Mouse (Mus musculus) megakaryocyte, embryonic 14.5 days (primary cell): Measurements from ENCODE around the gene Cbx8. TPM values are rescaled to one million over a fixed set of nuclear protein-coding genes. Genes with fewer than 3 reads are reported as not detected.

ENCODE experiments used
- H3K27me3 ChIP-seq: replicated peaks from 2 replicates; pipeline ENCODE3; 2012; ENCODE audit warnings: inconsistent platforms
- H3K36me3 ChIP-seq: replicated peaks from 2 replicates; pipeline ENCODE3; 2012; ENCODE audit warnings: low read length, inconsistent platforms, mixed read lengths
- H3K4me1 ChIP-seq: 2 replicates; pipeline ENCODE4 v1.6.1; 2012; ENCODE audit warnings: inconsistent platforms
- H3K4me3 ChIP-seq: replicated peaks from 2 replicates; pipeline ENCODE3; 2012; ENCODE audit warnings: moderate library complexity, mild to moderate bottlenecking, inconsistent platforms
- H3K9me3 ChIP-seq: 2 replicates; pipeline ENCODE4 v1.6.1; 2012; ENCODE audit warnings: inconsistent platforms
- FLI1 ChIP-seq: IDR thresholded peaks from 2 replicates; pipeline ENCODE4 v1.6.1; 2012; ENCODE audit warnings: low read length, inconsistent platforms, mixed read lengths
- GATA1 ChIP-seq: IDR thresholded peaks from 3 replicates; pipeline ENCODE4 v1.6.1; 2012; ENCODE audit warnings: mixed read lengths, low read length, inconsistent platforms, borderline replicate concordance
- polyA plus RNA-seq: library from polyadenylated mRNA; stranded (reverse); fragments of >175 nt; gene quantifications from 2 replicates; pipeline ENCODE4 v1.2.3, GENCODE M21; 2012; ENCODE audit warnings: low replicate concordance; ENCODE audit not compliant: insufficient read depth

The Cbx8 gene
- polyA plus RNA-seq, 1 experiment: 2.7 TPM

GRCm38 (mm10) chr11:119047261-119048132, 6.7 kb upstream of the Cbx8 start:
- Histone ChIP-seq H3K4me3 (peak overlapping the region; percentile 24), H3K27me3 (peaks cover 100% of the 10 kb centered on the region), H3K4me1 (peaks cover 72% of the 10 kb centered on the region), H3K9me3 (0 out of 2 replicates have a peak, but pooled peaks cover 3% of the 10 kb centered on the region), H3K36me3 (no peaks in the 10 kb centered on the region)
- TF ChIP-seq FLI1: no peak
- TF ChIP-seq GATA1: no peak

- peak overlapping the region; percentile 82 for H3K4me3 ChIP-seq
- H3K4me1 ChIP-seq: peaks cover 73% of the 10 kb centered on the region
- TF ChIP-seq FLI1 (no peak), GATA1 (no peak)
- H3K36me3 ChIP-seq: no peaks in the 10 kb centered on the region
- H3K27me3 ChIP-seq: peaks cover 100% of the 10 kb centered on the region
- 0 out of 2 replicates have a peak, but pooled peaks cover 3% of the 10 kb centered on the region for H3K9me3 ChIP-seq
Observed at GRCm38 (mm10) chr11:119046601-119047245, 6.0 kb upstream of the Cbx8 start.

- Histone ChIP-seq H3K9me3 (0 out of 2 replicates have a peak, but pooled peaks cover 3% of the 10 kb centered on the region), H3K4me1 (peaks cover 84% of the 10 kb centered on the region), H3K4me3 (peak overlapping the region; percentile 53)
Observed at GRCm38 (mm10) chr11:119044551-119045337, 4.0 kb upstream of the Cbx8 start.

GRCm38 (mm10) chr11:119043761-119044550, 3.2 kb upstream of the Cbx8 start:
- peaks cover 86% of the 10 kb centered on the region for H3K27me3 ChIP-seq
- peaks cover 78% of the 10 kb centered on the region for H3K4me1 ChIP-seq
- H3K9me3 ChIP-seq: 0 out of 2 replicates have a peak, but pooled peaks cover 3% of the 10 kb centered on the region
- TF ChIP-seq GATA1: no peak
- no peak overlapping the region for H3K4me3 ChIP-seq
- peaks cover 4% of the 10 kb centered on the region for H3K36me3 ChIP-seq

More at GRCm38 (mm10) chr11:119044551-119045337, 4.0 kb upstream of the Cbx8 start:
- TF ChIP-seq FLI1 (no peak), GATA1 (no peak)
- peaks cover 90% of the 10 kb centered on the region for H3K27me3 ChIP-seq
- no peaks in the 10 kb centered on the region for H3K36me3 ChIP-seq

GRCm38 (mm10) chr11:119043273-119043540, 2.4 kb upstream of the Cbx8 start:
- peaks cover 73% of the 10 kb centered on the region for H3K4me1 ChIP-seq
- TF ChIP-seq GATA1 (no peak), FLI1 (no peak)
- H3K9me3 ChIP-seq: 0 out of 2 replicates have a peak, but pooled peaks cover 3% of the 10 kb centered on the region
- peaks cover 10% of the 10 kb centered on the region for H3K36me3 ChIP-seq
- H3K27me3 ChIP-seq: peaks cover 85% of the 10 kb centered on the region
- no peak overlapping the region for H3K4me3 ChIP-seq

- H3K9me3 ChIP-seq: 0 out of 2 replicates have a peak, but pooled peaks cover 3% of the 10 kb centered on the region
- TF ChIP-seq GATA1 (no peak), FLI1 (no peak)
- peaks cover 68% of the 10 kb centered on the region for H3K4me1 ChIP-seq
- H3K27me3 ChIP-seq: peaks cover 85% of the 10 kb centered on the region
- H3K36me3 ChIP-seq: peaks cover 10% of the 10 kb centered on the region
- peak overlapping the region; percentile 82 for H3K4me3 ChIP-seq
Observed at GRCm38 (mm10) chr11:119042466-119043272, 1.9 kb upstream of the Cbx8 start.

GRCm38 (mm10) chr11:119041750-119042465, 1.1 kb upstream of the Cbx8 start:
- H3K4me3 ChIP-seq: peak overlapping the region; percentile 97
- H3K9me3 ChIP-seq: 0 out of 2 replicates have a peak, but pooled peaks cover 3% of the 10 kb centered on the region
- TF ChIP-seq FLI1: no peak
- TF ChIP-seq GATA1: no peak
- H3K27me3 ChIP-seq: peaks cover 85% of the 10 kb centered on the region
- peaks cover 67% of the 10 kb centered on the region for H3K4me1 ChIP-seq
- peaks cover 10% of the 10 kb centered on the region for H3K36me3 ChIP-seq

- peak overlapping the region; percentile 97 for H3K4me3 ChIP-seq
- TF ChIP-seq GATA1: no peak
- no peak for TF ChIP-seq FLI1
- H3K4me1 ChIP-seq: peaks cover 65% of the 10 kb centered on the region
- H3K36me3 ChIP-seq: peaks cover 10% of the 10 kb centered on the region
- H3K9me3 ChIP-seq: no peaks in the 10 kb centered on the region
- H3K27me3 ChIP-seq: peaks cover 85% of the 10 kb centered on the region
Observed at GRCm38 (mm10) chr11:119041325-119041716, 552 bp upstream of the Cbx8 start.
